Mouse (Mus musculus) thymus, adult 2 months (tissue): ENCODE measurements around the gene Pelp1. TPM values are rescaled to one million over a fixed set of nuclear protein-coding genes. Genes with fewer than 3 reads are reported as not detected.

Experiments
- DNase-seq: peaks from one replicate; pipeline ENCODE4 v3.0.0; 2021
- H3K27ac ChIP-seq: fragments of 200-500 bp; 2 replicates; pipeline ENCODE4 v1.5.1; 2012; ENCODE audit warnings: low read length, control low read depth; ENCODE audit not compliant: control insufficient read depth, insufficient read depth
- H3K27me3 ChIP-seq: fragments of 200-500 bp; 2 replicates; pipeline ENCODE4 v1.6.1; 2012; ENCODE audit warnings: mild to moderate bottlenecking, low read length, moderate library complexity, mixed read lengths; ENCODE audit not compliant: control insufficient read depth, insufficient read depth
- H3K36me3 ChIP-seq: fragments of 200-500 bp; 2 replicates; pipeline ENCODE4 v1.6.1; 2012; ENCODE audit warnings: mild to moderate bottlenecking, low read length, moderate library complexity; ENCODE audit not compliant: control insufficient read depth, insufficient read depth
- H3K4me1 ChIP-seq: fragments of 200-500 bp; replicated peaks from 2 replicates; pipeline ENCODE4 v1.6.1; 2012; ENCODE audit warnings: low read length; ENCODE audit not compliant: control insufficient read depth, insufficient read depth
- H3K4me3 ChIP-seq: fragments of 200-500 bp; 2 replicates; pipeline ENCODE4 v1.5.1; 2012; ENCODE audit warnings: mild to moderate bottlenecking, low read length, control low read depth, moderate library complexity; ENCODE audit not compliant: control insufficient read depth, insufficient read depth
- CTCF ChIP-seq: fragments of 200-500 bp; IDR thresholded peaks from 2 replicates; pipeline ENCODE4 v1.5.1; 2012; ENCODE audit warnings: mild to moderate bottlenecking, control low read depth, low read length, moderate library complexity, borderline replicate concordance; ENCODE audit not compliant: control insufficient read depth, poor library complexity, insufficient read depth; ENCODE audit errors: extremely low read depth
- POLR2A ChIP-seq: fragments of 200-500 bp; IDR thresholded peaks from 2 replicates; pipeline ENCODE4 v1.6.1; 2012; ENCODE audit warnings: mild to moderate bottlenecking, low read length, control low read depth, moderate library complexity; ENCODE audit not compliant: control insufficient read depth, poor library complexity, insufficient read depth; ENCODE audit errors: extremely low read depth
- WGBS: fragments of 180-500 bp; shearing (Covaris S2); methylation state at CpG from one replicate; pipeline ENCODE4 v1.1.7; 2018; 5-methylcytosine and 5-hydroxymethylcytosine counted together
- polyA plus RNA-seq: library from polyadenylated mRNA; depleted of rRNA; stranded (reverse); fragments of >200 nt; gene quantifications from 2 replicates; pipeline ENCODE4 v1.2.3, GENCODE M21; 2012; rRNA removed

Gene Pelp1
- 33.0 and 40.4 TPM in 2 replicates for polyA plus RNA-seq

- H3K27ac ChIP-seq = no peak within 1 kb of the TSS
- peak within 1 kb of the TSS; percentile 57 for H3K4me3 ChIP-seq
- whole genome bisulfite sequencing = under 1% methylated on average over 59 of the region's 59 CpGs
- H3K36me3 ChIP-seq = peaks cover 4% of the 10 kb centered on the region; the same call in 1 of the 2 replicates
- no peaks in the 10 kb centered on the region for H3K27me3 ChIP-seq
- DNase-seq = peak; percentile 91
- TF ChIP-seq CTCF = peak; percentile 43; the same call in 1 of the 2 replicates
- TF ChIP-seq POLR2A = peak; percentile 71
- peaks cover 10% of the 10 kb centered on the region for H3K4me1 ChIP-seq
Observed at GRCm38 (mm10) chr11:70409594-70410296, at the start of gene Pelp1. Gene Pelp1 (minus strand): TSS chr11:70410031.

- Histone ChIP-seq H3K27me3 (peaks cover 7% of the 10 kb centered on the region; the same call in 1 of the 2 replicates), H3K4me1 (peaks cover 5% of the 10 kb centered on the region; the same call in 1 of the 2 replicates), H3K36me3 (no peaks in the 10 kb centered on the region), H3K4me3 (peak within 1 kb of the TSS; percentile 27), H3K27ac (peak within 1 kb of the TSS; percentile 15; the same call in 1 of the 2 replicates)
- 27% methylated on average over 32 of the region's 32 CpGs for WGBS
- no peak for DNase-seq
- TF ChIP-seq POLR2A (no peak), CTCF (no peak)
Observed at GRCm38 (mm10) chr11:70458688-70459600, 49.1 kb upstream of the Pelp1 start, which contains the start of gene Zmynd15. Gene Zmynd15 (plus strand): TSS chr11:70459433.

GRCm38 (mm10) chr11:70453261-70454044 lies 43.6 kb upstream of the Pelp1 start:
- DNase-seq = no peak
- 58% methylated on average over 9 of the region's 9 CpGs for WGBS
- Histone ChIP-seq H3K4me3 (no peak overlapping the region), H3K27me3 (no peaks in the 10 kb centered on the region; the same call in 1 of the 2 replicates), H3K27ac (no peak overlapping the region), H3K4me1 (peaks cover 5% of the 10 kb centered on the region), H3K36me3 (no peaks in the 10 kb centered on the region)
- no peak for TF ChIP-seq CTCF
- no peak for TF ChIP-seq POLR2A

GRCm38 (mm10) chr11:70451797-70452498 lies 42.1 kb upstream of the Pelp1 start, which contains the start of gene Med11:
Gene Med11 (plus strand): TSS chr11:70451919.
- no peaks in the 10 kb centered on the region for H3K27me3 ChIP-seq
- H3K4me1 ChIP-seq = peaks cover 8% of the 10 kb centered on the region
- TF ChIP-seq CTCF (peak; percentile 80), POLR2A (peak; percentile 68; the same call in 1 of the 2 replicates)
- DNase-seq = peak; percentile 93
- H3K4me3 ChIP-seq = peak within 1 kb of the TSS; percentile 82
- under 1% methylated on average over 45 of the region's 46 CpGs for WGBS
- H3K27ac ChIP-seq = peak within 1 kb of the TSS; percentile 87
- H3K36me3 ChIP-seq = no peaks in the 10 kb centered on the region

- Histone ChIP-seq H3K36me3 (no peaks in the 10 kb centered on the region), H3K27ac (no peak overlapping the region), H3K4me3 (no peak overlapping the region), H3K4me1 (peaks cover 8% of the 10 kb centered on the region), H3K27me3 (no peaks in the 10 kb centered on the region)
- DNase-seq = no peak
- TF ChIP-seq CTCF (no peak), POLR2A (no peak)
- WGBS = 88% methylated on average over 2 of the region's 2 CpGs
Observed at GRCm38 (mm10) chr11:70450926-70451325, 41.1 kb upstream of the Pelp1 start.
